Mouse (Mus musculus): ENCODE measurements around the gene Gm10306.

Gm10306 gene

GRCm38 (mm10) chr4:94605591-94605990, 49.2 kb downstream of the Gm10306 start:
- DNase-seq (ENCODE audit: low read depth) = no peak
